Mouse (Mus musculus) lung, postnatal 0 days (tissue): ENCODE data around the gene Saxo1. TPM values are rescaled to one million over a fixed set of nuclear protein-coding genes. Genes with fewer than 3 reads are reported as not detected.
A peak's percentile ranks its signal among the peaks of the same experiment; 100 is the strongest.

Experiments used
- ATAC-seq: fragments of 200-750 bp; cut with Nextera tagmentation; 2 replicates; pipeline ENCODE4 v1.8.0; 2017; ENCODE audit warnings: moderate library complexity
- DNase-seq: peaks from one replicate; pipeline ENCODE4 v3.0.0-alpha.2; 2016; ENCODE audit warnings: low spot score
- H3K27ac ChIP-seq: fragments of 300-500 bp; sonication (generic); 2 replicates; pipeline ENCODE4 v1.5.1; 2014; ENCODE audit warnings: antibody characterized with exemption, mild to moderate bottlenecking, low read length, mixed read lengths
- H3K27me3 ChIP-seq: fragments of 300-500 bp; sonication (generic); replicated peaks from 2 replicates; pipeline ENCODE4 v1.6.1; 2014; ENCODE audit warnings: low read length, mixed read lengths; ENCODE audit not compliant: insufficient read depth
- H3K36me3 ChIP-seq: fragments of 300-500 bp; sonication (generic); 2 replicates; pipeline ENCODE4 v1.6.1; 2014; ENCODE audit warnings: low read length, mixed read lengths; ENCODE audit not compliant: insufficient read depth
- H3K4me1 ChIP-seq: fragments of 300-500 bp; sonication (generic); 2 replicates; pipeline ENCODE4 v1.6.1; 2014; ENCODE audit warnings: antibody characterized with exemption, low read depth, low read length, mixed read lengths; ENCODE audit not compliant: insufficient read depth
- H3K4me2 ChIP-seq: fragments of 300-500 bp; sonication (generic); replicated peaks from 2 replicates; pipeline ENCODE4 v1.6.1; 2014; ENCODE audit warnings: low read depth, mild to moderate bottlenecking, low read length, moderate library complexity, mixed read lengths
- H3K4me3 ChIP-seq: fragments of 300-500 bp; sonication (generic); 2 replicates; pipeline ENCODE4 v1.5.1; 2014; ENCODE audit warnings: low read depth, low read length
- H3K9ac ChIP-seq: fragments of 300-500 bp; sonication (generic); replicated peaks from 2 replicates; pipeline ENCODE4 v1.6.1; 2014; ENCODE audit warnings: low read depth, mild to moderate bottlenecking
- H3K9me3 ChIP-seq: fragments of 300-500 bp; sonication (generic); 2 replicates; pipeline ENCODE4 v1.6.1; 2016; ENCODE audit warnings: low read length, mixed read lengths
- CTCF ChIP-seq: IDR thresholded peaks from 2 replicates; pipeline ENCODE4 v1.5.1; 2016; ENCODE audit warnings: antibody characterized with exemption, mild to moderate bottlenecking
- EP300 ChIP-seq: IDR thresholded peaks from 2 replicates; pipeline ENCODE4 v1.6.1; 2016; ENCODE audit warnings: antibody characterized with exemption, mild to moderate bottlenecking, control low read depth
- whole genome bisulfite sequencing: fragments of 180-500 bp; shearing (Covaris S2); extraction: QIAGEN DNeasy Blood & Tissue Kit; methylation state at CpG from one replicate; pipeline ENCODE4 v1.1.7; 2014; 5-methylcytosine and 5-hydroxymethylcytosine counted together
- polyA plus RNA-seq: library from polyadenylated mRNA; unstranded; fragments of >200 nt; fragmentation: Nextera tagmentation; extraction: Ambion mirVana; gene quantifications from 2 replicates; pipeline ENCODE4 v1.2.1, GENCODE M21; 2015

The Saxo1 gene
- polyA plus RNA-seq, 1 experiment from 2014 or later: 0.06 TPM

DNA sequence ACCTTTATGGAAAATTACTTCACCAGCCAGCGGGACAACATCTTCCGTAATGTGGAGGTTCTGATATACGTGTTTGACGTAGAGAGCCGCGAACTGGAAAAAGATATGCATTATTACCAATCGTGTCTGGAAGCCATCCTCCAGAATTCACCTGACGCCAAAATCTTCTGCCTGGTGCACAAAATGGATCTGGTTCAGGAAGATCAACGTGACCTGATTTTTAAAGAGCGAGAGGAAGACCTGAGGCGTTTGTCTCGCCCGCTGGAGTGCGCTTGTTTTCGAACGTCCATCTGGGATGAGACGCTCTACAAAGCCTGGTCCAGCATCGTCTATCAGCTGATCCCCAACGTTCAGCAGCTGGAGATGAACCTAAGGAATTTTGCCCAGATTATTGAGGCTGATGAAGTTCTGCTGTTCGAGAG is 18.0 kb upstream of the Saxo1 start:
- no peak for TF ChIP-seq CTCF
- TF ChIP-seq EP300: no peak
- Histone ChIP-seq H3K27me3 (no peaks in the 10 kb centered on the region), H3K4me1 (peaks cover 7% of the 10 kb centered on the region), H3K4me3 (peak overlapping the region; percentile 86), H3K36me3 (no peaks in the 10 kb centered on the region), H3K9ac (peak overlapping the region; percentile 96), H3K9me3 (no peaks in the 10 kb centered on the region), H3K4me2 (peak overlapping the region; percentile 80), H3K27ac (peak overlapping the region; percentile 97)
- under 1% methylated on average over 20 of the region's 20 CpGs for WGBS
- DNase-seq (peak; percentile 36), ATAC-seq (no peak)

DNA sequence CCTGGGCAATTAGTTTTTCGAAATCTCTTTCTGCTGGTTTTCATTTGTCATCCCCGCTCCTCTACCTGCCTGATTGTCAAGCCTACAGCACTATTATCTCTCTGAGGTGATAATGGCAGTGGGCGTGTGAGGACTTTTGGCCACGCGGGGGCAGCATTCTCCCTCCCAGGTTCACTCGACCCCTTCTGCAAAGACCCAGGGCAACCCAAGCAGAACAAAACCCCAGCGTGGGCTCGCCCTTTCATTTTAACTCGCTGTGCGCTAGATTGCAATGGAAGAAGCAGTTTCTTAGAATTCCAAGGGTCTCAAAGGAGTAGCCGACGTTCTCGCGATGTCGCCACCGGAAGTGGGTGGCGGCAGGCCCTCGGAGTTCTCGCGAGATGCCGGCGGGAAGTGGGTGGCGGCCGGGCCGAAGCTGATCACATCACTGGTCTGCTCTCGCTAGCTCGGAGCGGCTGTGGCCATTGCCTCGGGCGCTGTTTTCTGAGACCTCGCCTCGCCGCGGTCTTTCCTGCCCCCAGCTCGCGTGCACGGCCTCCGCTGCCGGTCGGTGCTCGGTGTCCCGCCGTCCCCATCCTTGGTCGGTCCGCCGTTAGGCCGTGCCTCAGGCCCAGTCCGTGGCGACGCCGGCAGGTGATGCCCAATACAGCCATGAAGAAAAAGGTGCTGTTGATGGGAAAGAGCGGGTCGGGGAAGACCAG is 17.3 kb upstream of the Saxo1 start, which contains the start of gene Rraga:
Rraga (plus strand) TSS at position 386 of the 701 bp plus-strand sequence.
- ATAC-seq (peak; percentile 99), DNase-seq (peak; percentile 96)
- H3K4me1 ChIP-seq: peaks cover 7% of the 10 kb centered on the region
- peak within 1 kb of the TSS; percentile 86 for H3K4me3 ChIP-seq
- under 1% methylated on average over 53 of the region's 53 CpGs for WGBS
- H3K27me3 ChIP-seq: no peaks in the 10 kb centered on the region
- H3K36me3 ChIP-seq: no peaks in the 10 kb centered on the region
- TF ChIP-seq CTCF: peak; percentile 81
- TF ChIP-seq EP300: peak; percentile 99
- H3K4me2 ChIP-seq: peak within 1 kb of the TSS; percentile 80
- H3K27ac ChIP-seq: peak within 1 kb of the TSS; percentile 97
- H3K9me3 ChIP-seq: no peaks in the 10 kb centered on the region
- peak within 1 kb of the TSS; percentile 96 for H3K9ac ChIP-seq

DNA sequence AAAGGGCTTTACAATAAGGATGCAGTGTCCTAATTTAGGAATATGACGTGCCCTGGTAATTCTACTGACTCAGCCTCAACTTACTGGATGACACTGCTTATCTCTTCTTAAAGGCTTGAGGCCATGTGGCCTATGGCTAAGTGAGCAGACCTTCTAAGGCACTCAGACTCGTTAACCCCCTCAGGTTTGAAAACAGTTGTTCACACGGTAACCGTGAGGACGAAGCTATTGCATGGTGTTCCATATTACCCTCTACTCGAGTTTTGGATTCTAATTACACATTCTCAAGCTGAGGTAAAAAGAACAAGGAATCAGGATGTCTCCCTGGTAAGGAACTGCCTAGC is 16.8 kb upstream of the Saxo1 start:
- Histone ChIP-seq H3K36me3 (no peaks in the 10 kb centered on the region), H3K9ac (peak overlapping the region; percentile 96), H3K4me3 (peak overlapping the region; percentile 86), H3K4me2 (peak overlapping the region; percentile 80), H3K27me3 (no peaks in the 10 kb centered on the region), H3K9me3 (no peaks in the 10 kb centered on the region), H3K4me1 (peaks cover 7% of the 10 kb centered on the region), H3K27ac (peak overlapping the region; percentile 97)
- DNase-seq (no peak), ATAC-seq (0 out of 2 replicates have a peak, but pooled peaks have one; percentile 0)
- TF ChIP-seq CTCF: no peak
- no peak for TF ChIP-seq EP300
- 18% methylated on average over 6 of the region's 6 CpGs for WGBS

DNA sequence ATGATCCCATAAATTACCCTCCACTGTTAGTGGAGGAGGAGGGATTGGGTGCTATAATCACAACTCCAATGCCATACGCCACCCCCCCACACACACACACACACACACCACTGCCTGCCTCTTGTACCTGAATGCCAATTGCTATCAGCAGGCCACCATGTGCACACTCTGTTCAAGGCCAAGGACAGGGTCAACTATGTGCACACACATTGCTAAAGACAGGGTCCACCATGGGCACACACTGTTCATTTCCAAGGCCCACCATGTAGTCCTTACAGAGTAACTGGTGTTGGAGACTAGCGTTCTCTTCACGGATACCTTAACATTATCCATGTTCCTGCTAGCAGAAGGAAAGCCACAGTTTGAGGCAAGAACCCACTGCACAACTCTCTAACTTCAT is 2.9 kb upstream of the Saxo1 start:
- Histone ChIP-seq H3K4me3 (no peak overlapping the region), H3K27ac (no peak overlapping the region), H3K9ac (no peak overlapping the region), H3K27me3 (no peaks in the 10 kb centered on the region), H3K4me2 (no peak overlapping the region), H3K9me3 (no peaks in the 10 kb centered on the region), H3K4me1 (no peaks in the 10 kb centered on the region), H3K36me3 (no peaks in the 10 kb centered on the region)
- no peak for TF ChIP-seq CTCF
- TF ChIP-seq EP300: no peak
- DNase-seq (no peak), ATAC-seq (no peak)
- WGBS: 92% methylated on average over 3 of the region's 3 CpGs

DNA sequence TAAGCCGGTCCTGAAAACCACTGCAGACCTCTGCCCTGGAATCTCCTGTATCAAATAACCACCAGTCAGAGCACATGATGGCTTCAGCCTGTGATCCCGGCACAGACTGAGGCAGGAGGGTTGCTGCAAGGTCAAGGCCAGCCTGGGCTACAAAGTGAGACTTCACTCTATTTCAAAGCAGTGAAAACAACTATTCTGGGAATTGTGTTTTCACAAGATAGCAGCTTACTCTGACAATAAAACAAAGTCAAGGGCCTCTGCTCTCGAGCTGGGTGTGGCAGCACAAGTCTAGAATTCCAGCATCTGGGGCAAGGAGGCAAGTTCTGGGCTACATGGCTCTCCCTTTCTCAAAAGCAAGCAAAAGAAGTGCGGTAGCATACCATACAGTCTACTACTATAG is 878 bp upstream of the Saxo1 start:
- Histone ChIP-seq H3K9ac (no peak overlapping the region), H3K4me1 (no peaks in the 10 kb centered on the region), H3K4me3 (no peak overlapping the region), H3K27me3 (no peaks in the 10 kb centered on the region), H3K27ac (no peak overlapping the region), H3K4me2 (no peak overlapping the region), H3K36me3 (no peaks in the 10 kb centered on the region), H3K9me3 (no peaks in the 10 kb centered on the region)
- ATAC-seq (no peak), DNase-seq (no peak)
- TF ChIP-seq EP300: no peak
- no peak for TF ChIP-seq CTCF
- 52% methylated on average over 4 of the region's 4 CpGs for WGBS

DNA sequence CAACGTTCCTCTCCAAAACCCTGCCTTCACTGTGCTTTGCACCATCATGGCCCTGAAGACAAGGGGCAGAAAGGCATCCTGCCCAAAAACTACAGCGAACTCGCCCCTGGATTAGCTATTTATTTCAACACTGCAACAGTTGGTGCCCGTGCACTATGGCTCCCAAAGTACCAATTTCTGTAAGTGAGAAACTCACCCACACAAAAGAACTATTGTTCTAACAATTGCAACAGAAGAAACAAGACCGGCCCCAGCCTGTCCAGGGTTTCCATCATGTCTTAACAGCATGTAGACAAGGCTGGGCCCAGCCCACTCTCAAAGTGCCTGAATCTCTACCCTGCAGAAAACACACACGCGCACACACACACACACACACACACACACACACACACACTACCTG is 757 bp downstream of the Saxo1 start:
- Histone ChIP-seq H3K36me3 (no peaks in the 10 kb centered on the region), H3K9ac (no peak overlapping the region), H3K4me1 (no peaks in the 10 kb centered on the region), H3K4me3 (no peak overlapping the region), H3K27ac (no peak overlapping the region), H3K4me2 (no peak overlapping the region), H3K9me3 (no peaks in the 10 kb centered on the region), H3K27me3 (no peaks in the 10 kb centered on the region)
- TF ChIP-seq EP300: no peak
- TF ChIP-seq CTCF: no peak
- no peak for DNase-seq
- 65% methylated on average over 7 of the region's 7 CpGs for WGBS
- ATAC-seq: no peak
